Mouse (Mus musculus) megakaryocyte progenitor cell, adult 5-6 weeks (primary cell): ENCODE results near the gene Cacna1d. TPM values are rescaled to one million over a fixed set of nuclear protein-coding genes. Genes with fewer than 3 reads are reported as not detected.

ENCODE experiments used
- ATAC-seq: replicated peaks from 2 replicates; pipeline ENCODE4 v1.8.0; 2016; ENCODE audit warnings: mild to moderate bottlenecking, moderate TSS enrichment, inconsistent platforms; ENCODE audit not compliant: poor library complexity
- total RNA-seq, 2 experiments: library from RNA; stranded (forward) in 1 of 2; stranded (reverse) in 1 of 2; fragments of 157-497, 149-512 nt in 1 of 2; fragments of 200-1000 nt in 1 of 2; gene quantifications; 2 replicates each; pipeline versions ENCODE4 v1.2.3 to v1.2.4; 2015 to 2017

The Cacna1d gene
- total RNA-seq (2015): 0.67 and 0.76 TPM in 2 replicates
- 0.37 and 1.8 TPM in 2 replicates for total RNA-seq (2017)

- ATAC-seq: no peak; the same call in 1 of the 2 replicates
Measured at GRCm38 (mm10) chr14:30491342-30491741, at the start of gene Cacna1d. TSS of gene Cacna1d (minus strand) at chr14:30491455.

GRCm38 (mm10) chr14:30533780-30534450, 42.7 kb upstream of the Cacna1d start:
- ATAC-seq: no peak

GRCm38 (mm10) chr14:30531896-30532295, 40.6 kb upstream of the Cacna1d start:
- no peak for ATAC-seq

- peak; percentile 29 for ATAC-seq
Measured at GRCm38 (mm10) chr14:30531431-30531830, 40.2 kb upstream of the Cacna1d start.

GRCm38 (mm10) chr14:30530726-30531269, 39.5 kb upstream of the Cacna1d start:
- ATAC-seq: no peak

- no peak for ATAC-seq
Measured at GRCm38 (mm10) chr14:30529454-30529853, 38.2 kb upstream of the Cacna1d start.

GRCm38 (mm10) chr14:30528961-30529360, 37.7 kb upstream of the Cacna1d start:
- no peak for ATAC-seq

- no peak for ATAC-seq
Measured at GRCm38 (mm10) chr14:30528392-30528791, 37.1 kb upstream of the Cacna1d start.

GRCm38 (mm10) chr14:30523356-30523755, 32.1 kb upstream of the Cacna1d start:
- no peak for ATAC-seq

- no peak for ATAC-seq
Measured at GRCm38 (mm10) chr14:30519323-30519722, 28.1 kb upstream of the Cacna1d start.

- ATAC-seq: peak; percentile 86
Measured at GRCm38 (mm10) chr14:30515931-30516723, 24.9 kb upstream of the Cacna1d start.

- peak; percentile 76 for ATAC-seq
Measured at GRCm38 (mm10) chr14:30512896-30513295, 21.6 kb upstream of the Cacna1d start.

- ATAC-seq: no peak
Measured at GRCm38 (mm10) chr14:30510214-30510763, 19.0 kb upstream of the Cacna1d start.

- no peak for ATAC-seq
Measured at GRCm38 (mm10) chr14:30504990-30505389, 13.7 kb upstream of the Cacna1d start.

GRCm38 (mm10) chr14:30498202-30498601, 6.9 kb upstream of the Cacna1d start:
- no peak; the same call in 1 of the 2 replicates for ATAC-seq

- ATAC-seq: no peak
Measured at GRCm38 (mm10) chr14:30494998-30495397, 3.7 kb upstream of the Cacna1d start.

- no peak for ATAC-seq
Measured at GRCm38 (mm10) chr14:30493276-30493675, 2.0 kb upstream of the Cacna1d start.

- ATAC-seq: peak; percentile 100
Measured at GRCm38 (mm10) chr14:30479361-30479948, 11.8 kb downstream of the Cacna1d start, which contains the start of gene Dcp1a. TSS of gene Dcp1a (plus strand) at chr14:30479535.

- ATAC-seq: no peak
Measured at GRCm38 (mm10) chr14:30474416-30474815, 16.8 kb downstream of the Cacna1d start.

GRCm38 (mm10) chr14:30473605-30474004, 17.6 kb downstream of the Cacna1d start:
- ATAC-seq: no peak

- no peak for ATAC-seq
Measured at GRCm38 (mm10) chr14:30463312-30463711, 27.9 kb downstream of the Cacna1d start.
